Mouse (Mus musculus): Measurements from ENCODE around the gene Popdc3. TPM values are rescaled to one million over a fixed set of nuclear protein-coding genes. Genes with fewer than 3 reads are reported as not detected.

Gene Popdc3
- polyA plus RNA-seq, 1 experiment from 2014 or later = 0.75 TPM

- peaks cover 10% of the 10 kb centered on the region for H3K4me1 ChIP-seq (ENCODE audit: insufficient read depth, low read length)
- H3K4me2 ChIP-seq (replicated peaks; ENCODE audit: low read depth, low read length) = peak overlapping the region; percentile 10; the same call in 1 of the 2 replicates
- WGBS = 22% methylated on average over 14 of the region's 14 CpGs
- H3K4me3 ChIP-seq (ENCODE audit: low read length) = no peak overlapping the region
- H3K27ac ChIP-seq (ENCODE audit: low read length) = peak overlapping the region; percentile 58
- no peaks in the 10 kb centered on the region for H3K9me3 ChIP-seq (ENCODE audit: low read length)
- peak; percentile 87 for ATAC-seq (ENCODE audit: low FRiP score, low TSS enrichment)
- H3K36me3 ChIP-seq (ENCODE audit: insufficient read depth, low read length) = no peaks in the 10 kb centered on the region
- H3K27me3 ChIP-seq (ENCODE audit: insufficient read depth, low read length) = no peaks in the 10 kb centered on the region
- no peak overlapping the region for H3K9ac ChIP-seq (replicated peaks; ENCODE audit: low read length)
Measured at GRCm38 (mm10) chr10:45193330-45194310, 15.7 kb downstream of the Popdc3 start.

- WGBS = 75% methylated on average over 5 of the region's 5 CpGs
- no peaks in the 10 kb centered on the region for H3K36me3 ChIP-seq (ENCODE audit: insufficient read depth, low read length)
Measured at GRCm38 (mm10) chr10:45194531-45194930, 16.6 kb downstream of the Popdc3 start.

GRCm38 (mm10) chr10:45204582-45204981, 26.7 kb downstream of the Popdc3 start:
- no peak overlapping the region for H3K4me3 ChIP-seq (ENCODE audit: low read length)
- no peaks in the 10 kb centered on the region for H3K36me3 ChIP-seq (ENCODE audit: insufficient read depth, low read length)
- WGBS = 50% methylated on average over 1 of the region's 1 CpGs
- no peak overlapping the region for H3K9ac ChIP-seq (replicated peaks; ENCODE audit: low read length)
- ATAC-seq (ENCODE audit: low FRiP score, low TSS enrichment) = no peak
- H3K4me1 ChIP-seq (ENCODE audit: insufficient read depth, low read length) = no peaks in the 10 kb centered on the region
- H3K27me3 ChIP-seq (ENCODE audit: insufficient read depth, low read length) = no peaks in the 10 kb centered on the region
- H3K4me2 ChIP-seq (replicated peaks; ENCODE audit: low read depth, low read length) = no peak overlapping the region
- no peaks in the 10 kb centered on the region for H3K9me3 ChIP-seq (ENCODE audit: low read length)
- no peak overlapping the region for H3K27ac ChIP-seq (ENCODE audit: low read length)

More at GRCm38 (mm10) chr10:45194531-45194930, 16.6 kb downstream of the Popdc3 start:
- H3K4me2 ChIP-seq (replicated peaks; ENCODE audit: low read depth, low read length) = no peak overlapping the region
- peaks cover 10% of the 10 kb centered on the region for H3K4me1 ChIP-seq (ENCODE audit: insufficient read depth, low read length)
- no peak overlapping the region for H3K9ac ChIP-seq (replicated peaks; ENCODE audit: low read length)
- H3K27me3 ChIP-seq (ENCODE audit: insufficient read depth, low read length) = no peaks in the 10 kb centered on the region
- no peak for ATAC-seq (ENCODE audit: low FRiP score, low TSS enrichment)
- no peak overlapping the region for H3K27ac ChIP-seq (ENCODE audit: low read length)
- H3K4me3 ChIP-seq (ENCODE audit: low read length) = no peak overlapping the region
- no peaks in the 10 kb centered on the region for H3K9me3 ChIP-seq (ENCODE audit: low read length)

- H3K36me3 ChIP-seq (ENCODE audit: insufficient read depth, low read length) = no peaks in the 10 kb centered on the region
- H3K9ac ChIP-seq (replicated peaks; ENCODE audit: low read length) = no peak overlapping the region
- no peaks in the 10 kb centered on the region for H3K9me3 ChIP-seq (ENCODE audit: low read length)
- no peak for ATAC-seq (ENCODE audit: low FRiP score, low TSS enrichment)
- no peaks in the 10 kb centered on the region for H3K27me3 ChIP-seq (ENCODE audit: insufficient read depth, low read length)
- H3K4me3 ChIP-seq (ENCODE audit: low read length) = no peak overlapping the region
- H3K4me2 ChIP-seq (replicated peaks; ENCODE audit: low read depth, low read length) = no peak overlapping the region
- no peak overlapping the region for H3K27ac ChIP-seq (ENCODE audit: low read length)
- no peaks in the 10 kb centered on the region for H3K4me1 ChIP-seq (ENCODE audit: insufficient read depth, low read length)
Measured at GRCm38 (mm10) chr10:45210201-45210600, 32.3 kb downstream of the Popdc3 start.

DNA sequence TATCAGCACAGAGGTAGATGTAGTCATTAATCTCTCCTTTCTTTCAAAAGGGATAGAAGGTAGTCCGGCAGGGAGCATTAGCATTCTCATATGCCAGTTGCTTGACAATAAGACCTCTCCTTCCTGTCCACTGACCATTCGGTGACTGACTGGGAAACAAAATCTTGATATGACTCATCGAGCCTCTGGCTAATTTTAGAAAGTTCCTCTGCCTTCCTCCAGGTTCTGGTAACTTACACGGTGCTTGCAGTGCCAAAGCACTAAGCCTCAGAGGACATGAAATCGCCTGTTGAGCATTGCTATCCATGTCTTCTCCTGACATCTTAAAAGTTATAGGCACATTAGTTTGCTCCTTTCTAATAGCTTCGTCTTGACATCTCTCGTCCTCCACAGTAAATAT, 38.8 kb downstream of the Popdc3 start:
- no peak overlapping the region for H3K27ac ChIP-seq (ENCODE audit: low read length)
- H3K4me2 ChIP-seq (replicated peaks; ENCODE audit: low read depth, low read length) = no peak overlapping the region
- no peak overlapping the region for H3K9ac ChIP-seq (replicated peaks; ENCODE audit: low read length)
- no peaks in the 10 kb centered on the region for H3K4me1 ChIP-seq (ENCODE audit: insufficient read depth, low read length)
- no peaks in the 10 kb centered on the region for H3K36me3 ChIP-seq (ENCODE audit: insufficient read depth, low read length)
- ATAC-seq (ENCODE audit: low FRiP score, low TSS enrichment) = no peak
- no peaks in the 10 kb centered on the region for H3K9me3 ChIP-seq (ENCODE audit: low read length)
- no peak overlapping the region for H3K4me3 ChIP-seq (ENCODE audit: low read length)
- WGBS = 75% methylated on average over 7 of the region's 7 CpGs
- H3K27me3 ChIP-seq (ENCODE audit: insufficient read depth, low read length) = no peaks in the 10 kb centered on the region

GRCm38 (mm10) chr10:45229954-45230353, 52.1 kb downstream of the Popdc3 start:
- Histone ChIP-seq H3K9me3 (ENCODE audit: low read length) (no peaks in the 10 kb centered on the region), H3K4me2 (replicated peaks; ENCODE audit: low read depth, low read length) (peak overlapping the region; percentile 11; the same call in 1 of the 2 replicates), H3K4me1 (ENCODE audit: insufficient read depth, low read length) (0 out of 2 replicates have a peak, but pooled peaks cover 4% of the 10 kb centered on the region), H3K4me3 (ENCODE audit: low read length) (no peak overlapping the region), H3K27ac (ENCODE audit: low read length) (no peak overlapping the region), H3K9ac (replicated peaks; ENCODE audit: low read length) (no peak overlapping the region), H3K27me3 (ENCODE audit: insufficient read depth, low read length) (no peaks in the 10 kb centered on the region), H3K36me3 (ENCODE audit: insufficient read depth, low read length) (no peaks in the 10 kb centered on the region)
- ATAC-seq (ENCODE audit: low FRiP score, low TSS enrichment) = peak; percentile 93
- 5% methylated on average over 4 of the region's 4 CpGs for WGBS

- ATAC-seq (ENCODE audit: low FRiP score, low TSS enrichment) = no peak
- Histone ChIP-seq H3K27ac (ENCODE audit: low read length) (no peak overlapping the region), H3K9ac (replicated peaks; ENCODE audit: low read length) (no peak overlapping the region), H3K36me3 (ENCODE audit: insufficient read depth, low read length) (no peaks in the 10 kb centered on the region), H3K4me3 (ENCODE audit: low read length) (no peak overlapping the region), H3K4me2 (replicated peaks; ENCODE audit: low read depth, low read length) (no peak overlapping the region), H3K9me3 (ENCODE audit: low read length) (no peaks in the 10 kb centered on the region), H3K27me3 (ENCODE audit: insufficient read depth, low read length) (no peaks in the 10 kb centered on the region), H3K4me1 (ENCODE audit: insufficient read depth, low read length) (0 out of 2 replicates have a peak, but pooled peaks cover 4% of the 10 kb centered on the region)
- WGBS = 72% methylated on average over 6 of the region's 6 CpGs
Measured at GRCm38 (mm10) chr10:45233351-45233750, 55.5 kb downstream of the Popdc3 start.

DNA sequence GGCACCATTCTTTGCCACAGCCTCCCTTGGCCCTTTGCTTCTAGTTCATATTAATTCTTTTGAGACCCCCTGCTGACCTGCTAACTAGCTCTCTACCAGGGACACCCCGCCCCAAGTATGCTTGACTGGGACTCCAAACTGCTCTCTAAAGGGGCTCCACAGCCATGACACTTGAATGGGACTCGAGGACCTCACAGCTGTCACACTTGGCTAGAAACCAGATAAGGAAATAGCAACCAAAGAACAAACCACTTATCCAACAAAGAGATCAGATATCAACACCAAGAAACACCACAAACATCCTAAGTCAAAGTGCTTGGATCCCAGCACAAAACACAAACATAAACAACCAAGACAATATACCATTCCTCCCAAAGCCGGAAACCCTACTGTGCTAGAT, 58.4 kb downstream of the Popdc3 start:
- Histone ChIP-seq H3K27ac (ENCODE audit: low read length) (no peak overlapping the region), H3K9ac (replicated peaks; ENCODE audit: low read length) (no peak overlapping the region), H3K27me3 (ENCODE audit: insufficient read depth, low read length) (no peaks in the 10 kb centered on the region), H3K36me3 (ENCODE audit: insufficient read depth, low read length) (no peaks in the 10 kb centered on the region), H3K9me3 (ENCODE audit: low read length) (no peaks in the 10 kb centered on the region), H3K4me1 (ENCODE audit: insufficient read depth, low read length) (no peaks in the 10 kb centered on the region), H3K4me3 (ENCODE audit: low read length) (no peak overlapping the region), H3K4me2 (replicated peaks; ENCODE audit: low read depth, low read length) (no peak overlapping the region)
- no peak for ATAC-seq (ENCODE audit: low FRiP score, low TSS enrichment)
- WGBS = 78% methylated on average over 3 of the region's 3 CpGs

GRCm38 (mm10) chr10:45237492-45237891, 59.6 kb downstream of the Popdc3 start:
- no peak overlapping the region for H3K9ac ChIP-seq (replicated peaks; ENCODE audit: low read length)

GRCm38 (mm10) chr10:45260477-45260876, 82.6 kb downstream of the Popdc3 start:
- Histone ChIP-seq H3K4me2 (replicated peaks; ENCODE audit: low read depth, low read length) (no peak overlapping the region), H3K4me1 (ENCODE audit: insufficient read depth, low read length) (no peaks in the 10 kb centered on the region), H3K36me3 (ENCODE audit: insufficient read depth, low read length) (no peaks in the 10 kb centered on the region), H3K27ac (ENCODE audit: low read length) (no peak overlapping the region), H3K27me3 (ENCODE audit: insufficient read depth, low read length) (no peaks in the 10 kb centered on the region), H3K4me3 (ENCODE audit: low read length) (no peak overlapping the region), H3K9me3 (ENCODE audit: low read length) (peaks cover 7% of the 10 kb centered on the region; the same call in 1 of the 2 replicates), H3K9ac (replicated peaks; ENCODE audit: low read length) (no peak overlapping the region)
- ATAC-seq (ENCODE audit: low FRiP score, low TSS enrichment) = no peak
- WGBS = 35% methylated on average over 1 of the region's 1 CpGs

More at GRCm38 (mm10) chr10:45237492-45237891, 59.6 kb downstream of the Popdc3 start:
- no peaks in the 10 kb centered on the region for H3K27me3 ChIP-seq (ENCODE audit: insufficient read depth, low read length)
- no peaks in the 10 kb centered on the region for H3K4me1 ChIP-seq (ENCODE audit: insufficient read depth, low read length)
- 76% methylated on average over 4 of the region's 5 CpGs for WGBS
- no peak overlapping the region for H3K4me2 ChIP-seq (replicated peaks; ENCODE audit: low read depth, low read length)
- H3K36me3 ChIP-seq (ENCODE audit: insufficient read depth, low read length) = no peaks in the 10 kb centered on the region
- no peaks in the 10 kb centered on the region for H3K9me3 ChIP-seq (ENCODE audit: low read length)
- H3K27ac ChIP-seq (ENCODE audit: low read length) = no peak overlapping the region
- no peak for ATAC-seq (ENCODE audit: low FRiP score, low TSS enrichment)
- H3K4me3 ChIP-seq (ENCODE audit: low read length) = no peak overlapping the region
